Mouse (Mus musculus) forebrain, embryonic 13.5 days (tissue): Measurements from ENCODE around the gene Scgb2b26. TPM values are rescaled to one million over a fixed set of nuclear protein-coding genes. Genes with fewer than 3 reads are reported as not detected.
"Not testable (repeated sequence)": the region's sequence is repeated elsewhere in the genome, so short reads cannot be mapped to it uniquely, and the experiment has no call there.

Experiments used
- ATAC-seq: fragments of 200-750 bp; cut with Nextera tagmentation; 2 replicates; pipeline ENCODE4 v1.8.0; 2017
- H3K27ac ChIP-seq: fragments of 300-500 bp; sonication (generic); 2 replicates; pipeline ENCODE4 v1.5.1; 2015; ENCODE audit warnings: inconsistent platforms, mild to moderate bottlenecking, moderate library complexity
- H3K27me3 ChIP-seq: fragments of 300-500 bp; sonication (generic); 2 replicates; pipeline ENCODE4 v1.6.1; 2015; ENCODE audit warnings: mild to moderate bottlenecking, inconsistent platforms
- H3K36me3 ChIP-seq: fragments of 300-500 bp; sonication (generic); 2 replicates; pipeline ENCODE4 v1.6.1; 2015; ENCODE audit warnings: mild to moderate bottlenecking, inconsistent platforms; ENCODE audit not compliant: poor library complexity, severe bottlenecking
- H3K4me1 ChIP-seq: fragments of 300-500 bp; sonication (generic); 2 replicates; pipeline ENCODE4 v1.6.1; 2015; ENCODE audit warnings: inconsistent platforms
- H3K4me2 ChIP-seq: fragments of 300-500 bp; sonication (generic); 2 replicates; pipeline ENCODE4 v1.6.1; 2015; ENCODE audit warnings: inconsistent platforms, mild to moderate bottlenecking, moderate library complexity
- H3K4me3 ChIP-seq: fragments of 300-500 bp; sonication (generic); 2 replicates; pipeline ENCODE4 v1.5.1; 2015; ENCODE audit warnings: mild to moderate bottlenecking, inconsistent platforms
- H3K9ac ChIP-seq: fragments of 300-500 bp; sonication (generic); 2 replicates; pipeline ENCODE4 v1.6.1; 2015; ENCODE audit warnings: mild to moderate bottlenecking, inconsistent platforms
- H3K9me3 ChIP-seq: fragments of 300-500 bp; sonication (generic); replicated peaks from 2 replicates; pipeline ENCODE4 v1.6.1; 2016; ENCODE audit warnings: inconsistent platforms
- WGBS: fragments of 180-500 bp; shearing (Covaris S2); methylation state at CpG from one replicate; pipeline ENCODE4 v1.1.7; 2015; 5-methylcytosine and 5-hydroxymethylcytosine counted together
- polyA plus RNA-seq: library from polyadenylated mRNA; unstranded; fragments of >200 nt; fragmentation: Nextera tagmentation; extraction: Ambion mirVana; gene quantifications from 2 replicates; pipeline ENCODE4 v1.2.1, GENCODE M21; 2015

Scgb2b26 gene
- not detected in 2 replicates for polyA plus RNA-seq

GRCm38 (mm10) chr7:33944940-33945339 is at the start of gene Scgb2b26:
Gene Scgb2b26 (minus strand): TSS chr7:33945040.
- H3K4me2 ChIP-seq: no peak within 1 kb of the TSS
- no peak for ATAC-seq

DNA sequence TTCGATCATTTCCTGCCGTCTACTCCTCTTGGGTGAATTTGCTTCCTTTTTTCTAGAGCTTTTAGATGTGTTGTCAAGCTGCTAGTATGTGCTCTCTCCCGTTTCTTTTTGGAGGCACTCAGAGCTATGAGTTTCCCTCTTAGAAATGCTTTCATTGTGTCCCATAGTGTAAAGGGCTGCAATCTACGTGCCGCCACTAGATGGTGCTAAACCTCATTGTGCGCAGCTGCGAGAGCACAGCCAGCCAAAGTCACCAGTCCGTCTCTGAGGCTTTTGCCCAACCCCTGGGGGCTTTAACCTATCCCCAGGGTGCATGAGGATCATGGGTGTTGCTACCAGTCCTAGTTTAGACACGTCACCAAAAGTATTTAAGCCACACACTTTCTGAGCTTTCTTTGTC is 37.4 kb upstream of the Scgb2b26 start:
- not testable (repeated sequence) for ATAC-seq, H3K4me1 ChIP-seq, H3K27me3 ChIP-seq, H3K4me2 ChIP-seq, H3K27ac ChIP-seq, H3K9ac ChIP-seq, H3K4me3 ChIP-seq, H3K36me3 ChIP-seq
- WGBS: 34% methylated on average over 8 of the region's 9 CpGs
- peaks cover 15% of the 10 kb centered on the region for H3K9me3 ChIP-seq

More at GRCm38 (mm10) chr7:33944940-33945339, at the start of gene Scgb2b26:
- WGBS: 85% methylated on average over 4 of the region's 4 CpGs
- H3K27me3 ChIP-seq: no peaks in the 10 kb centered on the region
- no peak within 1 kb of the TSS for H3K27ac ChIP-seq
- H3K9ac ChIP-seq: no peak within 1 kb of the TSS
- no peaks in the 10 kb centered on the region for H3K4me1 ChIP-seq
- H3K36me3 ChIP-seq: no peaks in the 10 kb centered on the region
- peaks cover 70% of the 10 kb centered on the region for H3K9me3 ChIP-seq
- no peak within 1 kb of the TSS for H3K4me3 ChIP-seq

- Histone ChIP-seq H3K4me1 (no peaks in the 10 kb centered on the region), H3K9me3 (peaks cover 44% of the 10 kb centered on the region), H3K27me3 (no peaks in the 10 kb centered on the region), H3K4me3 (no peak overlapping the region), H3K36me3 (no peaks in the 10 kb centered on the region), H3K4me2 (no peak overlapping the region), H3K27ac (no peak overlapping the region), H3K9ac (no peak overlapping the region)
- no peak for ATAC-seq
Observed at GRCm38 (mm10) chr7:33902982-33903381, 41.9 kb downstream of the Scgb2b26 start.

DNA sequence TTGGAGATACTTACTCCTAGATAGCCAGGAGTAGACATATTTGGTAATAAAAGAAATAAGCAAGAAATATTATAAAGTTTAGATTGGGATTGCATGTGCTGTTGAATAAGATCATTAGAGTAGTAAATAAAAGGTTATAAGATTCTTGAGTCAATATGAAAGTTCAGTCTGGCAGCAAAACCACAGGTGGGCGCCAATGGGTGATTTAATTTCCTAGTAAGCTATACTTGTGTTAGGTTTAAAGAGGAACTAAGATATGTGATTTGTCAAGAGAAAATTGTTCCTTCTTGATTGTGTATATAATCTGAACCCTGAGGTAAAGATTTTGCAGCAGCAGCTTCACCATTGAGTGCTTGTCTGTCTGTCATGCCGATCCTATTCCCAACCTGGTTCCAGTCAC is 44.0 kb downstream of the Scgb2b26 start:
- H3K9me3 ChIP-seq: peaks cover 63% of the 10 kb centered on the region
- no peaks in the 10 kb centered on the region for H3K4me1 ChIP-seq
- no peak overlapping the region for H3K27ac ChIP-seq
- H3K27me3 ChIP-seq: no peaks in the 10 kb centered on the region
- H3K36me3 ChIP-seq: no peaks in the 10 kb centered on the region
- WGBS: 82% methylated on average over 2 of the region's 2 CpGs
- no peak overlapping the region for H3K9ac ChIP-seq
- H3K4me2 ChIP-seq: no peak overlapping the region
- H3K4me3 ChIP-seq: no peak overlapping the region
- no peak for ATAC-seq

- H3K4me2 ChIP-seq: no peak overlapping the region
- no peak overlapping the region for H3K27ac ChIP-seq
- H3K4me3 ChIP-seq: no peak overlapping the region
- ATAC-seq: no peak
- H3K27me3 ChIP-seq: no peaks in the 10 kb centered on the region
- H3K36me3 ChIP-seq: no peaks in the 10 kb centered on the region
- no peak overlapping the region for H3K9ac ChIP-seq
- WGBS: 65% methylated on average over 2 of the region's 2 CpGs
- H3K9me3 ChIP-seq: peaks cover 66% of the 10 kb centered on the region
- no peaks in the 10 kb centered on the region for H3K4me1 ChIP-seq
Observed at GRCm38 (mm10) chr7:33900007-33900406, 44.8 kb downstream of the Scgb2b26 start.

Other genes starting within 250 kb of the Scgb2b26 start
- gene Scgb2b24, start 205.7 kb downstream of the Scgb2b26 start, polyA plus RNA-seq: not detected in 2 replicates
- not detected in 2 replicates for gene Scgb1b24, start 201.2 kb downstream of the Scgb2b26 start, polyA plus RNA-seq
- gene Scgb2b27, start 68.9 kb upstream of the Scgb2b26 start, polyA plus RNA-seq: not detected in 2 replicates
- not detected in 2 replicates for gene Scgb1b27, start 76.4 kb upstream of the Scgb2b26 start, polyA plus RNA-seq
- gene Scgb1b30, start 150.4 kb upstream of the Scgb2b26 start, polyA plus RNA-seq: not detected in 2 replicates
- gene Wtip, start 188.2 kb upstream of the Scgb2b26 start, polyA plus RNA-seq: 3.0 and 4.1 TPM in 2 replicates
- gene Uba2, start 224.6 kb upstream of the Scgb2b26 start, polyA plus RNA-seq: 222 and 242 TPM in 2 replicates